Mouse (Mus musculus) midbrain, embryonic 13.5 days (tissue): ENCODE results near the gene Ubqln4. TPM values are rescaled to one million over a fixed set of nuclear protein-coding genes. Genes with fewer than 3 reads are reported as not detected.

Source experiments
- ATAC-seq: fragments of 200-750 bp; cut with Nextera tagmentation; 2 replicates; pipeline ENCODE4 v1.8.0; 2017; ENCODE audit warnings: mild to moderate bottlenecking, moderate TSS enrichment, moderate library complexity
- H3K27ac ChIP-seq: fragments of 300-500 bp; sonication (generic); 2 replicates; pipeline ENCODE4 v1.5.1; 2015; ENCODE audit warnings: inconsistent platforms, mild to moderate bottlenecking, moderate library complexity
- H3K27me3 ChIP-seq: fragments of 300-500 bp; sonication (generic); 2 replicates; pipeline ENCODE4 v1.6.1; 2015; ENCODE audit warnings: mild to moderate bottlenecking, inconsistent platforms
- H3K36me3 ChIP-seq: fragments of 300-500 bp; sonication (generic); 2 replicates; pipeline ENCODE4 v1.6.1; 2015; ENCODE audit warnings: mild to moderate bottlenecking, inconsistent platforms
- H3K4me1 ChIP-seq: fragments of 300-500 bp; sonication (generic); replicated peaks from 2 replicates; pipeline ENCODE4 v1.6.1; 2015; ENCODE audit warnings: inconsistent platforms
- H3K4me2 ChIP-seq: fragments of 300-500 bp; sonication (generic); replicated peaks from 2 replicates; pipeline ENCODE4 v1.6.1; 2015; ENCODE audit warnings: moderate library complexity, mild to moderate bottlenecking, inconsistent platforms
- H3K4me3 ChIP-seq: fragments of 300-500 bp; sonication (generic); replicated peaks from 2 replicates; pipeline ENCODE4 v1.5.1; 2015; ENCODE audit warnings: mild to moderate bottlenecking, inconsistent platforms
- H3K9ac ChIP-seq: fragments of 300-500 bp; sonication (generic); replicated peaks from 2 replicates; pipeline ENCODE4 v1.6.1; 2015; ENCODE audit warnings: mild to moderate bottlenecking, inconsistent platforms
- H3K9me3 ChIP-seq: fragments of 300-500 bp; sonication (generic); 2 replicates; pipeline ENCODE4 v1.6.1; 2016; ENCODE audit warnings: mild to moderate bottlenecking, inconsistent platforms
- WGBS: fragments of 180-500 bp; shearing (Covaris S2); methylation state at CpG from one replicate; pipeline ENCODE4 v1.1.7; 2015; 5-methylcytosine and 5-hydroxymethylcytosine counted together
- polyA plus RNA-seq: library from polyadenylated mRNA; unstranded; fragments of >200 nt; fragmentation: Nextera tagmentation; extraction: Ambion mirVana; gene quantifications from 2 replicates; pipeline ENCODE4 v1.2.1, GENCODE M21; 2015

The Ubqln4 gene
- polyA plus RNA-seq, 1 experiment from 2014 or later = 46.7 TPM

DNA sequence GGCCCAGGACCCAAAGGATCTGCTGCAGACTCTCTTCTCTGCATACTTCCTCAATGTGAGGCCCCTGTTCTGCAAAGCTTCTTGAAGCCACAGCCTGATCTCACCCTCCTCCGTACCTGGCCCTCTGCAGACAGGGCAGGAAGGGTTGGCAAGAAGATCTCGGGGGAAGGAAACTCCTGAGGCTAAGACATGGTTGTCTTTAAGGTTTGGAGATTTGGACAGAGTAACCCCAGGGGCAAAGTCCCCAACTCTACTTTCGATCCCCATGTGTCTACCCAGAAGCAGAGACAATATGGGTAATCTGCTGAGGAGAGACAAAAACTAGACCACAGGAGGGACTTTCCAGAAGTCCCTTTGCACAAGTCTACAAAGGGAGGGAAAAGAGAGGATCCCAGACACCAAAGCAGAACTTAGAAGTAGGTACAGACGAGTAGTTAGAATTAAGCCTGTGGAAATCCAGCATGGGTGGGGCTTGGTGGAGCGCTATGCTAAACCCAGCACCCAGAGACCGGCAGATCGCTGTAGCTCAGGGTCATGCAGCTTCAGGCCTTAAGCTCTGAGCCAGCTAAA, 39.9 kb upstream of the Ubqln4 start:
- no peak overlapping the region for H3K4me2 ChIP-seq
- H3K27ac ChIP-seq = no peak overlapping the region
- peaks cover 42% of the 10 kb centered on the region for H3K4me1 ChIP-seq
- no peak overlapping the region for H3K4me3 ChIP-seq
- H3K9me3 ChIP-seq = no peaks in the 10 kb centered on the region
- ATAC-seq = no peak
- H3K9ac ChIP-seq = no peak overlapping the region
- WGBS = 81% methylated on average over 7 of the region's 7 CpGs
- no peaks in the 10 kb centered on the region for H3K36me3 ChIP-seq
- H3K27me3 ChIP-seq = 0 out of 2 replicates have a peak, but pooled peaks cover 2% of the 10 kb centered on the region

DNA sequence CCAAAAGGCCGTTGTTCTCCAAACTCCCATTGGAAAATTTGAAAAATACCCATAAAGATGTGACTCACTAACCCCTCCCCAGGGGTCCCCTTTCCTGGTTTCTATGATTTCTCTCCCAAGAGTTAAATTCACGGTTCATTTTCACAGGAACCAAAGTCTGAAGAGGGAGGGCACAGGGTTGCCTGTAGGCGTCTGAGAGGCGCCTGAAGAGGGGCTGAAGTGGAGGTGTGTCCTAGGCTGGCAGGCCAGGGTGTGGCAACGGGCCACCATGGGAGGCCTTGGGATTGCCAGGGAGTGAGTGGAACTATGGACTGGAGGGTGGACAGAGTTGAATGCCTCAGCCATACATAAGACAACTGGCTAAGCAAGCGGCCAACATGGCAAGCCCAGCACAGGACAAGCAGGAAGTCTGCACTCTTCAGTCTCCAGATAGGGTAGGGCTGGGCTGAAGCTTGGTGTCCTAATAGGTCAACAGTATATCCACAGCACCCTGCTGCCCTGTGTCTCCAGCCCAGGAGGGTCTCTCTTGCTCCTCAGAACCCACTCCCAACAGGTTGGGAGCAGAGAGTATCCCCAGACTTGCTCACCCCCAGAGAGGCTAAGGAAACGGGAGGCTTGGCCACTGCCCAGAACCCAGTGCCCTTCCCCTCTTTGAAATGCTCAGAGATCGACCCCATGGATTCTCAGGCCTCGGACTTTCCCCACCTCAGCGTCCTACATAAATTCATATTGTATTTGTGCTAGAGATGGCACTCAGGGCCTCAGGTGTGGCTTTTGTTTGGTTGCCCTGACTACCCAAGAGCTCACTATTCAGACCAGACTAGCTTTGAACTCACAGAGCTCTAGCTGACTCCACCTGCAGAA, 39.1 kb upstream of the Ubqln4 start:
- H3K4me2 ChIP-seq = no peak overlapping the region
- no peak overlapping the region for H3K4me3 ChIP-seq
- peaks cover 38% of the 10 kb centered on the region for H3K4me1 ChIP-seq
- no peaks in the 10 kb centered on the region for H3K36me3 ChIP-seq
- H3K9ac ChIP-seq = no peak overlapping the region
- no peak overlapping the region for H3K27ac ChIP-seq
- ATAC-seq = no peak
- H3K9me3 ChIP-seq = no peaks in the 10 kb centered on the region
- 0 out of 2 replicates have a peak, but pooled peaks cover 2% of the 10 kb centered on the region for H3K27me3 ChIP-seq
- 82% methylated on average over 10 of the region's 10 CpGs for WGBS

- H3K9me3 ChIP-seq = no peaks in the 10 kb centered on the region
- H3K4me3 ChIP-seq = no peak overlapping the region
- H3K4me2 ChIP-seq = no peak overlapping the region
- peaks cover 32% of the 10 kb centered on the region for H3K4me1 ChIP-seq
- 0 out of 2 replicates have a peak, but pooled peaks cover 2% of the 10 kb centered on the region for H3K27me3 ChIP-seq
- H3K36me3 ChIP-seq = no peaks in the 10 kb centered on the region
- ATAC-seq = no peak
- no peak overlapping the region for H3K9ac ChIP-seq
- 89% methylated on average over 2 of the region's 2 CpGs for WGBS
- H3K27ac ChIP-seq = no peak overlapping the region
Measured at GRCm38 (mm10) chr3:88515095-88515386, 38.5 kb upstream of the Ubqln4 start.

DNA sequence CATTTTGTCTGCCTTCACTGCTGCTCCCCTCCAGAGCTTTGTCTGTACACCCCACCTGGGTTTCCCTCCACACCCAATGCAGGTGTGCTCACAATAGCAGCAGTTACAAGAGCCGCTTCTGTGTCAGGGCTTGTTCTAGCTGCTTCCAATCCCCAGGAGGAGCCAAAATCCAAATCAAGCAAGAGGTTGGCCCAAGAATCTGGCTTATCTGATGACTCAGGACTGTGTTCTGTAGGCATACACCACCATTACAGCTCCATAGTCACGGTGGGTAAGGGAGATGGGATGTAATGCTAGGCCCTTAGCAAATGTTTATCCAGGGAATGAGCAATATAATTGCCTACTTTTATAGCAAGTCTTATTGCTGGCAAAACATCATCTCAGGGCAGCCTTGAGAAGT, 37.2 kb upstream of the Ubqln4 start:
- H3K36me3 ChIP-seq = no peaks in the 10 kb centered on the region
- no peak overlapping the region for H3K4me2 ChIP-seq
- H3K4me1 ChIP-seq = peaks cover 23% of the 10 kb centered on the region
- H3K27me3 ChIP-seq = 0 out of 2 replicates have a peak, but pooled peaks cover 2% of the 10 kb centered on the region
- no peak for ATAC-seq
- 91% methylated on average over 2 of the region's 2 CpGs for WGBS
- no peak overlapping the region for H3K27ac ChIP-seq
- no peak overlapping the region for H3K4me3 ChIP-seq
- H3K9me3 ChIP-seq = no peaks in the 10 kb centered on the region
- no peak overlapping the region for H3K9ac ChIP-seq

DNA sequence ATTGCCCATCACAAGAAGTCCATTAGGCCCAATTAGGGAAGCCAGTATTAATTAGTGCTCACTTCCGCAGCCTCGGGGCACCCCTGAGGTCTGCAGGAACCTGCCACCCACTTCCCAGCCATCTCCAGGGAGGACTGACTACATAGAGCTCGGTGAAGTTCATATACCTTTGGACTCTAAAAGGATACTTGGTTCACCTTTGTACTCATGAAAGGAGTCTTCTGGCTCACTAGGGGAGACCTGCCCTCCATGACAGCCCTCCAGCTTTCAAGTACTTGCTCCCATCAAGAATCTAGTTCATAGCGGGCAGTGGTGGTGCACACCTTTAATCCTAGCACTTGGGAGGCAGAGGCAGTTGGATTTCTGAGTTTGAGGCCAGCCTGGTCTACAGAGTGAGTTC, 35.1 kb upstream of the Ubqln4 start:
- Histone ChIP-seq H3K36me3 (peaks cover 7% of the 10 kb centered on the region; the same call in 1 of the 2 replicates), H3K9ac (no peak overlapping the region)
- WGBS = 90% methylated on average over 4 of the region's 4 CpGs

DNA sequence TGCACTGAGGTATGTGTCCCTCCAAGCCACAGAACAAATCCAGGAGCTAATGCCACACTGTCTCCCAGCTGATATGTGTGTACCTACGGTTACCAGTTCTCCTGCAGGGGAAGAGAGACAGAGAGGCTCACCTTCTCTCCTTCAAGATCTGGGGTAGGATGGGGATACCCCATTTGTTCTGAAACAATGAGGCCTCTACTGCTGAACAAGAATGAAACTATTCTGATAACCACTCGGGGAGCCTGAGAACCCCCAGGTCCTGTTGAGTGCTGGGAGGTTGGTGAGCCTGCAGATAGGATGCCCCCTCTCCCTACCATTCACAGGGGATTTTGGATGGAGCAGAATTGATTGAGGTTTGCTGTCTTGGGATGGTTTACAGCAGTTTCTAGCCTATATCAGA, 33.5 kb upstream of the Ubqln4 start:
- Histone ChIP-seq H3K27me3 (no peaks in the 10 kb centered on the region), H3K36me3 (peaks cover 24% of the 10 kb centered on the region), H3K4me1 (peaks cover 5% of the 10 kb centered on the region; the same call in 1 of the 2 replicates), H3K27ac (no peak overlapping the region), H3K4me3 (no peak overlapping the region), H3K9ac (no peak overlapping the region), H3K9me3 (no peaks in the 10 kb centered on the region), H3K4me2 (no peak overlapping the region)
- 75% methylated on average over 2 of the region's 2 CpGs for WGBS
- ATAC-seq = no peak

More for the DNA sequence above, 35.1 kb upstream of the Ubqln4 start:
- no peak for ATAC-seq
- Histone ChIP-seq H3K4me3 (no peak overlapping the region), H3K27ac (no peak overlapping the region), H3K4me2 (no peak overlapping the region), H3K27me3 (no peaks in the 10 kb centered on the region), H3K4me1 (peaks cover 10% of the 10 kb centered on the region), H3K9me3 (no peaks in the 10 kb centered on the region)

- no peak overlapping the region for H3K27ac ChIP-seq
- no peaks in the 10 kb centered on the region for H3K9me3 ChIP-seq
- peaks cover 14% of the 10 kb centered on the region for H3K4me1 ChIP-seq
- H3K36me3 ChIP-seq = peaks cover 27% of the 10 kb centered on the region
- no peak for ATAC-seq
- no peak overlapping the region for H3K4me2 ChIP-seq
- 92% methylated on average over 6 of the region's 6 CpGs for WGBS
- no peaks in the 10 kb centered on the region for H3K27me3 ChIP-seq
- no peak overlapping the region for H3K9ac ChIP-seq
- H3K4me3 ChIP-seq = no peak overlapping the region
Measured at GRCm38 (mm10) chr3:88521156-88521555, 32.4 kb upstream of the Ubqln4 start.

DNA sequence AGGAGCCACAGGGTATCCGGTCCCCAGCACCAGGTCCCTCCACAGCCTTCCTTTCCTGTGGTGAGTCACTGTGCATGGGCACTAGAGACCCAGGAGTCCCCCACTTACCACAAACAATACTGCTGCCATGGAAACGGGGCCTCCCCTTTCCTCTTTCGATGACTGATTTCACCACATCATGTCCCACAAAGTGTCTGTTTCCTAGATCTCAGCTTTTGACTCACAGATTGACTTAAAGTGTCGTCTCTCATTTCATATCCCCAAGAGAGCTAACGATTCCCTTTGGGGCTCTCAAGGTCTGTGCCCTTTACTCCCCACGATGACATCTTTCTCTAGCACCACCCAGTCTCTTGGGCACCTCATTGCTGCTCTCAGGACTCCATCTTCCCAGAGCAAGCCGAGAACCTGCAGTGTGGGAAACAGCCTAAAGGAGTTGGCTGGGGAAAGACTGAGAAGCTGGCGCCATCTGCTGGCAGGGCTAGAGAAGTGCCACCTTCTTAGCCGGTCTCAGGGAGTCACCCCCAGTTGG, 31.7 kb upstream of the Ubqln4 start:
- peak; percentile 47 for ATAC-seq

DNA sequence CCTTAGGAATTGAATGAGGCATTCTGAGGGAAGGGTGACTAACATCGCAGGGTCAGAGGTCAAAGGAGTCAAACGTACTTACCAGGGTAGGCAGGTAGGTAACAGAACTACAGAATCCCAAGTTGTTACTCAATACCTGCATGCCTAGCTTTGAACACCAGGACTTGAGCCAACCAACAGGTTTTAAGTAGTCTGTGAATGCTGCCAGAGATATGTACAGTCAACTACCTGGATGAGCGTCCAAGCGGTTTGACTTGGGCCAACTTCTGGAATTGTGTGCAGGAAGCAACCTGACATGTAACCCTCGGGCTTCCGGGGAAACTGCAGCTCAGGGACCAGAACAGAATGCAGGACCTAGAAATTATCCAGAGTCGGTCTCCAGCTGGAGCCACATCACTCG, 30.5 kb upstream of the Ubqln4 start:
- H3K4me1 ChIP-seq = peaks cover 33% of the 10 kb centered on the region
- 95% methylated on average over 8 of the region's 8 CpGs for WGBS
- no peaks in the 10 kb centered on the region for H3K9me3 ChIP-seq
- no peaks in the 10 kb centered on the region for H3K27me3 ChIP-seq
- ATAC-seq = no peak
- H3K9ac ChIP-seq = no peak overlapping the region
- peaks cover 27% of the 10 kb centered on the region for H3K36me3 ChIP-seq
- H3K4me2 ChIP-seq = no peak overlapping the region
- no peak overlapping the region for H3K4me3 ChIP-seq
- no peak overlapping the region for H3K27ac ChIP-seq

More for the DNA sequence above, 31.7 kb upstream of the Ubqln4 start:
- WGBS = 35% methylated on average over 9 of the region's 9 CpGs
- H3K27me3 ChIP-seq = no peaks in the 10 kb centered on the region
- H3K36me3 ChIP-seq = peaks cover 27% of the 10 kb centered on the region
- H3K27ac ChIP-seq = no peak overlapping the region
- no peak overlapping the region for H3K9ac ChIP-seq
- H3K4me3 ChIP-seq = no peak overlapping the region
- H3K4me1 ChIP-seq = peaks cover 21% of the 10 kb centered on the region
- H3K9me3 ChIP-seq = no peaks in the 10 kb centered on the region
- H3K4me2 ChIP-seq = no peak overlapping the region

GRCm38 (mm10) chr3:88525021-88525420, 28.5 kb upstream of the Ubqln4 start:
- 88% methylated on average over 5 of the region's 5 CpGs for WGBS
- Histone ChIP-seq H3K27ac (no peak overlapping the region), H3K4me2 (no peak overlapping the region), H3K9me3 (no peaks in the 10 kb centered on the region), H3K4me3 (no peak overlapping the region), H3K9ac (0 out of 2 replicates have a peak overlapping the region, but pooled peaks have one; percentile 30), H3K27me3 (no peaks in the 10 kb centered on the region), H3K4me1 (peaks cover 52% of the 10 kb centered on the region), H3K36me3 (peaks cover 27% of the 10 kb centered on the region)
- ATAC-seq = no peak

GRCm38 (mm10) chr3:88526157-88527131, 27.1 kb upstream of the Ubqln4 start:
- peak; percentile 68 for ATAC-seq
- peak overlapping the region; percentile 43; the same call in 1 of the 2 replicates for H3K9ac ChIP-seq
- H3K27ac ChIP-seq = peak overlapping the region; percentile 36; the same call in 1 of the 2 replicates

More at GRCm38 (mm10) chr3:88526157-88527131, 27.1 kb upstream of the Ubqln4 start:
- H3K4me1 ChIP-seq = peaks cover 58% of the 10 kb centered on the region
- WGBS = 36% methylated on average over 17 of the region's 17 CpGs
- H3K9me3 ChIP-seq = no peaks in the 10 kb centered on the region
- H3K36me3 ChIP-seq = peaks cover 27% of the 10 kb centered on the region
- peak overlapping the region; percentile 46 for H3K4me2 ChIP-seq
- peak overlapping the region; percentile 21 for H3K4me3 ChIP-seq
- no peaks in the 10 kb centered on the region for H3K27me3 ChIP-seq
